Mouse (Mus musculus) adrenal gland, postnatal 4 days (tissue): ENCODE results near the gene Bcdin3d. TPM values are rescaled to one million over a fixed set of nuclear protein-coding genes. Genes with fewer than 3 reads are reported as not detected.

Experiments
- DNase-seq, 2 experiments: peaks; one replicate each; pipeline ENCODE4 v3.0.0; 2021 to 2022; ENCODE audit warnings: low spot score in 2 of 2, mixed read lengths in 2 of 2
- long read RNA-seq, 2 experiments: library from polyadenylated mRNA; stranded (forward); transcript quantifications; one replicate each; pipeline ENCODE4 v2.0.0; 2021
- total RNA-seq, 2 experiments: library from RNA; stranded (reverse); gene quantifications; 2 replicates each; pipeline ENCODE4 v1.2.3; 2021

Gene Bcdin3d
- 1 to 10 TPM; 7.8 TPM for total RNA-seq
- long read RNA-seq, experiment 1, full-length matches to known transcripts: 5 of 5 reads
- long read RNA-seq, experiment 1, partial matches to known transcripts: 0 of 5 reads
- long read RNA-seq, experiment 1, other reads (novel, unspliced or antisense): 0 of 5 reads
- long read RNA-seq, experiment 2, full-length matches to known transcripts: 6 of 6 reads
- long read RNA-seq, experiment 2, partial matches to known transcripts: 0 of 6 reads
- long read RNA-seq, experiment 2, other reads (novel, unspliced or antisense): 0 of 6 reads

GRCm38 (mm10) chr15:99474576-99474926 lies at the start of gene Bcdin3d:
Gene Bcdin3d, minus strand, starts transcription at chr15:99474730.
- DNase-seq: peak; percentile 75 to 83

- no peak for DNase-seq
Observed at GRCm38 (mm10) chr15:99520306-99520705, 45.8 kb upstream of the Bcdin3d start.

DNA sequence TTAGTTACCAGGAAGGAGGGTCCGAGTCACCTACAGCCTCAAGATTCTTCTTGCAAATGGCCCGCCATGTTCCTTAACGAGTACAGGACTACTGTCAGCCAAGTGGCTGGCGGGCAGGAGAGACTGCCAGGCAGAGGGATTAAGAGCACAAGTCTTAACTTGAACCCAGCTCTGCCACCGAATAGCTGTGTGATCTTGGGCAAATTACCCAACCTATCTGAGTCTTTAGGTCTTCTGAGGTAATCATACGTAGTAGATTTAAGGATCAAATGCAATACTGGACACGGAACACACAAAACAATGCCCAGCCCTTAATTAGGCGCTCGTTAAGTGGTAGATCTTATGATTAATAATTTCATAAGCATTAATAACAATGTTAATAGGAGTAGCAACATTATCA lies 45.1 kb upstream of the Bcdin3d start:
- DNase-seq: no peak

- DNase-seq: no peak
Observed at GRCm38 (mm10) chr15:99517715-99518114, 43.2 kb upstream of the Bcdin3d start.

GRCm38 (mm10) chr15:99516715-99517114 lies 42.2 kb upstream of the Bcdin3d start:
- no peak for DNase-seq

DNA sequence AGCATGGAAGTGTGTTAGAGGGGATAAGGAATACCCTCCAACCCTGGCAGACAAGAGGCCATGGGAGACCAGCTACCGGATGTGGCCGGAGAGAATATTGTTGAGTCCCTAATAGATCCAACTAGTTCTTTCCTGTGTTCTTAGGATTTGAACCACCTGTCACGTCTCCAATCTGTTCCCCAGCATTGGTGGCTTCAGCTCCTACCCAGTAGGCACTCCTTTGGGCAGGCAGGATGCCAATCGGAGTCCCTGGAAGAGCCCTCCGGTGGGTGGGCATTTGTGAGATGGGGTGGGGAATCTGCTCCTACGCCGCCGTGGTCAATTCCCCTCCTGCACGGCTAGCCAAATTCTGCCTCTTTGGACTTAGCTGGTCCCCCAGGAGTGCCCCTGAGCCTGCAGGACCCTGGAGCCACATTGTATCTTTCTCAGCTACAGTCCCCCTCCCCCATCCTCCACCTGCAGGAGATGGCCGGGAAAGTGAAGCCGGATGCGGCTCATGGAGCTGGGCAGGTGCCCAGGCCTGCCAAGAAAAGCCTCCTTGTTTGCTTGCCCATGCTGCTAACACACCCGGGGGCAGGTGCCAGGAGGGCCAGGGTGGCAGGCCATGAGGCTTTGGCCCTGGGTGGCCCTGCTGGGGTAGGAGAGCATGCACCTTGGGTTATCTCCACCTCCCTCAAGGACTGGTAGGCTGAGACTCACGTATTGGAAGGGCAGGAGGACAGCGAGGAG lies 37.4 kb upstream of the Bcdin3d start:
- no peak for DNase-seq

- DNase-seq: no peak
Observed at GRCm38 (mm10) chr15:99510621-99511020, 36.1 kb upstream of the Bcdin3d start.

DNA sequence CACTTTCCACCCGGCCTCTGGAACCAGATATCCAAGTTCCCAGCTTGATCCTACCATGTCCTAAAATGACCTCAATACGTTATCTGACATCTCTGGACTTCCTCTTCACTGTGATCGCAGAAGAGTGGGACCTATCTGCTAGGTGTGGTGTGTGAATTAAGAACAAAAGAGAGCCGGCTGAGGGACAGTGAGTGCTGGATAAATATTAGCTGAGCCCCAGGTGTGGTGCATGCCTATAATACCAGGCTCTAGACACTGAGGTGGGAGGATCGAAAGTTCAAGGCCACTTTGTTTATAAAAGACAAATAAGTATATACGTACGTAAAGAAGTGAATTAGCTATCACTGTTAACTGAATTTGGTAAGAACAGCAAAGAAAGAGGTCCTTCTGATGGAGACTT lies 35.3 kb upstream of the Bcdin3d start:
- no peak for DNase-seq

GRCm38 (mm10) chr15:99505324-99506095 lies 31.0 kb upstream of the Bcdin3d start:
- DNase-seq: no peak

- no peak for DNase-seq
Observed at GRCm38 (mm10) chr15:99503256-99503655, 28.7 kb upstream of the Bcdin3d start.

DNA sequence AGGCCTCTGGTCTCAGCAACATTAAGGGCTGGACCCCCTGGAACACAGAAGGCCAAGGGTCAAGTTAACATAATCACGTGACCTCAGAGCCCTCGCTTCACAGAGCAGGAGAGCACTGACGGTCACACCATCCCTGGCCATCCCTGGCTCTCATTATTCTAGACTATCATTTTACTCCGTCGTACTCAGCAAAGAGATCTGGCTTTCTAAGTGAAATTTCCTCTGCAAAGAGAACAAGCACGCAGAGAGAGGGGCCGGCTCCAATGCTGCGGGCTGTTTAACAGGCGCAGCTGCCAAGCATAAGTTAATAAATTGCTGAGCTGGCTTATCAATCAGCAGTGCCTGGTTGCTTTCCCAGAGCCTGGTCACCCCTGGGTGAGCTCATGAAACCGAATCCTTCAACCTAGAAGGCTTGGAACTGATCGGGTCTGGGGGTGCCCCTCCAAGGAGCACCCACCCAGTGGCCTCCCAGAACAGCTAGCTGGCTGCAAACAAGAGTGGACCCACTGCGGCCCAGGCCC lies 27.8 kb upstream of the Bcdin3d start:
- no peak for DNase-seq

DNA sequence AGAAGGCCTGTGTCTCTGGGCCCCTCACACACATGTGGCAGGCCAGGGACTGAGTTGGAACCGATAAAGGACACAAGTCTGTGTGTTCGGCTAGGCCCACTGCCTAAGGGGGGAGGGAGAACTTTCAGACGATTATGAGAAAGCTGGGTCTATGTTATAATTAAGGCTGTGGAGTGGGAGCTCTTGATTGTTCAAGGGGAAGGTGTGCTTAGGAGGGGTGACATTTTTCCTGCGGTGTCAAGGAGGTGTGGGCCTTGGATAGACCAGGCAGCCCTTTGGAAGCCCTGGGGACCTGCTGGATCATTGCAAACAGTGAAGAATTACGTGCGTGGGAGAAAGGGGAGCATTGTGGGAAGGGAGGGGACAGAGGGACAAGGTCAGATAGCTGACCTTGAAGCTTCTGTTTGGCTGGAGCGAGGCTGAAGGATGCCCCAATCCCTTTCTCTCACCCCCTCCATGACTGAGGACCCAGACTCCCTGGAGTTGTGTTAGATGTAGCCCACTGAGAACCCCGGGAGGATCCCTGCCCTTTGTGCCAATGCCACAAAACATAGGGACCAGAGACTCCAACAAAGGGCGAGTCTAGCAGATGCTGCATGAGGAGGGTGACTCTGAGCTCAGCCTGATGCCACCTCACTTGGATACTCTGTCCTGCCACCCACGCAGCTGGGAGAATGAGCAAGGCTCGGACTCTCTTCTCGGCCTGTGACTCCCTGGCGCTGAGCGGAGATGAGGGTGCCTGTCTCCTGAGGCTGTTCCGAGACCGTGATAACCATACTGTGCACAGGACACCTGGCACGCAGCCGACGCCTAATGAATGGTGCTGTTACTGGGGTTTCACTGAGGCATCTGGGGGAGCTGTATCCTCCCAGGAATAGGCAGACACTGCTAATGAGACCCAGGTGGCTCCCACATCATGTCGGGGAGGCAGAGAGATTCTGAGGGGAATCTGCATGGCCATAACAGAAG lies 27.0 kb upstream of the Bcdin3d start:
- DNase-seq: no peak

GRCm38 (mm10) chr15:99500320-99500719 lies 25.8 kb upstream of the Bcdin3d start:
- DNase-seq: no peak

DNA sequence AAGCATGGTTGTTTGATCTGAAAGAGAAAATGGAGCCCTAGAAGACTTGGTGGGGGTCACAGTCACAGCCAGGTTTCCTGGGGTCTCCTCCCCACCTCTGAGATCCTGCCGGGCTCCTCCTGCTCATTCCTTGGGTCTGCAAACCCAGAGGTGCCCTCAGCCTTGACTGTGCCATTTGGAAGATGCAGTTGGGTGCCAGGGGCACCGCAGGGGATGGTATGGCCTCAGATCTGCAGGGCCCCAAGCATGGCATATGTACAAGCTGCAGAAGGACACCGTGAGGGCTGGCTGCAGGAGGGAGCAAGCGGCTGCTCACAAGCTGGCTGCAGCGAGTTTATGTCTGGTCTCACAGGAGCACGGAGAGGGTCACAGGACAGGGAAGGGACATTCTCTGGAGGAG lies 25.2 kb upstream of the Bcdin3d start:
- DNase-seq: no peak

GRCm38 (mm10) chr15:99498781-99499180 lies 24.3 kb upstream of the Bcdin3d start:
- DNase-seq: peak in 1 of 2 experiments; percentile 50

DNA sequence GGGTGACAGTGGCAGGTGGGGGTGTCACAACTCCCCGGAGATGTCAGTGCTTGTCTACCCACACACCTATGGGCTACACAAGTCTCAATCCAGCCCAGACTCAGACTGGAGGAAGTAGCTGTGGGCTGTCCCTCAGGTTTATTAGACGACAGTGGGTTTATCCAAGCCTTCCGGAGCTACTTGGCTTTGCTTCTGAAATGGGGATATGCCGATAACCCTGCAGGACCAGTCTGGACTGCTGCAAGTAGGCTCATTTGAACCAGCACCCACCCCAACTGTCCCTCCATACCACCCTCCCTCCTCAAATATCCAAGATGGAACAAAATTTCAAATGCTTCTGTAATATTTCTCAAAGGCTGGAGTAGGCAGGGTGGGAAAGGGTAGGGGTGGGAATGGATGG lies 23.8 kb upstream of the Bcdin3d start:
- no peak for DNase-seq

GRCm38 (mm10) chr15:99497527-99498242 lies 23.2 kb upstream of the Bcdin3d start:
- peak in 1 of 2 experiments; percentile 43 for DNase-seq

DNA sequence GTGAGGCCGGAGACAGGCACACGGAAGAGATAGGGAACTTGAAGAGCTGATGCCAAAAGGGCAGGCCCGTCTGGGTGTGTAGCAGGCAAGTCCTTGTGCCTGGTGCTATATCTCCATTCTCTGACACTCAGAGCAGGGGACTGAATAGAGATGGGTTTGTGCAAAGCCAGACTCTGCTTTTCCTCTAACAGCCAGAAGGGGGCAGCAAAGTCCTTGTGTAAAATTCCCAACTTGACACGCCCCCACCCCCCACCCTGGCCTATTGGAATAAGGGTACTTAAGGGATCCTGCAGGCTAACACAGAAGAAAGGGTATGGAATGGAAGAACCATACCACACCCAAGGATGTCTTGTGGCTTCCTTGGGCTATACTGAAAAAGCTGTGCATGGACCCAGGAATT lies 22.5 kb upstream of the Bcdin3d start:
- DNase-seq: no peak

GRCm38 (mm10) chr15:99484745-99485144 lies 10.2 kb upstream of the Bcdin3d start:
- DNase-seq: no peak

DNA sequence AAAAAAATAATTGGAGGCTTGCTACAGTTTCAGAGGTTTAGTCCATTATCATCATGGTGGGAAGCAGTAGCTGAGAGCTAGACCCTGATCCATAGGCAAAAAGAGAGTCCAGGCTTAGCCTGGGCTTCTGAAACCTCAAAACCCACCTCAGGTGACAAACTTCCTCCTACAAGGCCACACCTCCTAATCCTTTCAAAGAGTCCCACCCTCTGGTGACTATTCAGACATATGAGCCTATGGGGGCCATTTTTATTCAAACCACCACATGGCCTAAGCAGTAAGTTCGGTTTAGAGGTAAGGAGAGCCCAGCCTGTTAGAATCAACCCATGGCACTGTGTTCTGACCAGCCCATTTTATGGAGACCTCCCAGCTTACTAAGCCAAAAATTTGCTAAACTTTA lies 1.3 kb upstream of the Bcdin3d start:
- no peak for DNase-seq
